Mouse (Mus musculus) midbrain, embryonic 15.5 days (tissue): ENCODE measurements around the gene Hoxb3. TPM values are rescaled to one million over a fixed set of nuclear protein-coding genes. Genes with fewer than 3 reads are reported as not detected.

Experiments used
- ATAC-seq: fragments of 200-750 bp; cut with Nextera tagmentation; replicated peaks from 2 replicates; pipeline ENCODE4 v1.8.0; 2017; ENCODE audit warnings: moderate TSS enrichment
- H3K27ac ChIP-seq: fragments of 300-500 bp; sonication (generic); 2 replicates; pipeline ENCODE4 v1.5.1; 2015; ENCODE audit warnings: mild to moderate bottlenecking, inconsistent platforms
- H3K27me3 ChIP-seq: fragments of 300-500 bp; sonication (generic); replicated peaks from 2 replicates; pipeline ENCODE4 v1.6.1; 2015; ENCODE audit warnings: inconsistent platforms
- H3K36me3 ChIP-seq: fragments of 300-500 bp; sonication (generic); replicated peaks from 2 replicates; pipeline ENCODE4 v1.6.1; 2015; ENCODE audit warnings: inconsistent platforms
- H3K4me1 ChIP-seq: fragments of 300-500 bp; sonication (generic); 2 replicates; pipeline ENCODE4 v1.6.1; 2015; ENCODE audit warnings: inconsistent platforms
- H3K4me2 ChIP-seq: fragments of 300-500 bp; sonication (generic); 2 replicates; pipeline ENCODE4 v1.6.1; 2015; ENCODE audit warnings: inconsistent platforms, mild to moderate bottlenecking, moderate library complexity
- H3K4me3 ChIP-seq: fragments of 300-500 bp; sonication (generic); 2 replicates; pipeline ENCODE4 v1.5.1; 2015; ENCODE audit warnings: mild to moderate bottlenecking, inconsistent platforms
- H3K9ac ChIP-seq: fragments of 300-500 bp; sonication (generic); 2 replicates; pipeline ENCODE4 v1.6.1; 2015; ENCODE audit warnings: mild to moderate bottlenecking, inconsistent platforms
- H3K9me3 ChIP-seq: fragments of 300-500 bp; sonication (generic); 2 replicates; pipeline ENCODE4 v1.6.1; 2016; ENCODE audit warnings: inconsistent platforms
- WGBS: fragments of 180-500 bp; shearing (Covaris S2); methylation state at CpG from one replicate; pipeline ENCODE4 v1.1.7; 2015; ENCODE audit warnings: mixed read lengths; 5-methylcytosine and 5-hydroxymethylcytosine counted together
- polyA plus RNA-seq: library from polyadenylated mRNA; unstranded; fragments of >200 nt; fragmentation: Nextera tagmentation; extraction: Ambion mirVana; gene quantifications from 2 replicates; pipeline ENCODE4 v1.2.1, GENCODE M21; 2015

The Hoxb3 gene
- polyA plus RNA-seq, 1 experiment from 2014 or later = not detected

DNA sequence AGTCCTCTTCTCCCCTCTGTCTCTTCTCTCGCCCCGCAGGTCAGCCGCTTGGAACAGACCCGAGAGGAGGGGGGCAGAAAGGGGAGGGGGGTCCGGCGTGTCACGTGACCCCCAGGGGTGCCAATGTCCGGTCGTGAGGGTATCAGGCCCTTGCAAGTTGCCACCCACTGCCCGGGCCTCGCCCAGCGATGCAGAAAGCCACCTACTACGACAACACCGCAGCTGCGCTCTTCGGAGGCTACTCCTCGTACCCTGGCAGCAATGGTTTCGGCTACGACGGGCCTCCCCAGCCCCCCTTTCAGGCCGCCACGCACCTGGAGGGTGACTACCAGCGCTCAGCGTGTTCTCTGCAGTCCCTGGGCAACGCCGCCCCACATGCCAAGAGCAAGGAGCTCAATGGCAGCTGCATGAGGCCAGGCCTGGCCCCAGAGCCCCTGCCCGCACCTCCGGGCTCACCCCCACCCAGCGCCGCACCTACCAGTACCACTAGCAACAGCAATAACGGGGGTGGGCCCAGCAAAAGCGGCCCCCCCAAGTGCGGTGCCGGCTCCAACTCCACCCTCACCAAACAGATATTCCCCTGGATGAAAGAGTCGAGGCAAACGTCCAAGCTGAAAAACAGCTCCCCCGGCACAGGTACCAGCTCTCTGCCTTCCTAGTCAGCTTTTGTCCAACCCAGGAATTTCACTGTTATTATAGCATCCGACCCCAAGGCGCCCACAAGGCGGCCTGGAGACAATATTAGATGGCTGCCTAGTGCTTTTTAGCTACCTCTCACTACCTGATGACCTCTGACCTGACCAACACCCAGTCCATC lies 21.1 kb downstream of the Hoxb3 start:
- Histone ChIP-seq H3K4me3 (no peak overlapping the region), H3K36me3 (no peaks in the 10 kb centered on the region), H3K9me3 (no peaks in the 10 kb centered on the region), H3K9ac (no peak overlapping the region), H3K27me3 (peaks cover 94% of the 10 kb centered on the region), H3K4me2 (no peak overlapping the region), H3K27ac (no peak overlapping the region), H3K4me1 (peaks cover 9% of the 10 kb centered on the region; the same call in 1 of the 2 replicates)
- no peak for ATAC-seq
- under 1% methylated on average over 37 of the region's 40 CpGs for WGBS

DNA sequence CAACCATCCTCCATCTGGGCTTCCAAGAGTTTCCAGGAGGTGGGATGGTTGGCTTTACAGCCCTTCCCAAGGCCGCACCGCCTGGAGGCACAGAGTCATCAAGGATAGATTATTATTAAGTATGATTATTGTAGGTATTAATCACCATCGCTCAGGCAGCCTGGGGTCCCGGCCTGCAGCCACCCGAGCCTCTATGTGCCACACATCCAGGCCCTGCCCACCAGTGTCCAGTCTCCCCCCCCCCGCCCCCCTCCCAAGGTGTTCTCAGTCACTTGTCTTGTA lies 21.7 kb downstream of the Hoxb3 start:
- Histone ChIP-seq H3K9me3 (no peaks in the 10 kb centered on the region), H3K27ac (no peak overlapping the region), H3K27me3 (peaks cover 94% of the 10 kb centered on the region), H3K4me2 (no peak overlapping the region), H3K4me3 (no peak overlapping the region), H3K4me1 (peaks cover 9% of the 10 kb centered on the region; the same call in 1 of the 2 replicates), H3K36me3 (no peaks in the 10 kb centered on the region), H3K9ac (no peak overlapping the region)
- WGBS = 7% methylated on average over 5 of the region's 6 CpGs
- ATAC-seq = no peak

DNA sequence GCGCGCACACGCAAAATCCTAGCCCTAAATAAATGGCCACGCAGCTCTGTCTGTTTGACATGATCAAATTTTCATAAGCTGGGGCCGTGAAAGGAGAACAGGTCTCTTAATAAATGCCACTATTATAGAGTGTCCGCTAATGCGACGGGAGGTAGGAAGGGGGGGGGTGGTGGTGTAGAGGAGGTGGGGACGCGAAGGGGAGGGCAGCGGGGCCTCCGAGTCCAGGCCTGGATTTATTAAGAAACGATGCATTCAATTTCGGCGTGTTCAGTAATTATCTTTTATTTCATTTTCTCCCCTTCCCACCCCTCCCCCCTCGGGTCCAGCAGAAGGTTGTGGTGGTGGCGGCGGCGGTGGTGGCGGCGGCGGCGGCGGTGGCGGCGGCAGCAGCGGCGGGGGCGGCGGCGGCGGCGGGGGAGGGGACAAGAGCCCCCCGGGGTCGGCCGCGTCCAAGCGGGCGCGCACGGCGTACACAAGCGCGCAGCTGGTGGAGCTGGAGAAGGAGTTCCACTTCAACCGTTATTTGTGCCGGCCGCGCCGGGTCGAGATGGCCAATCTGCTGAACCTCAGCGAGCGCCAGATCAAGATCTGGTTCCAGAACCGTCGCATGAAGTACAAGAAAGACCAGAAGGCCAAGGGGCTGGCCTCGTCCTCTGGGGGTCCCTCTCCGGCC lies 22.2 kb downstream of the Hoxb3 start:
- Histone ChIP-seq H3K9ac (no peak overlapping the region), H3K36me3 (no peaks in the 10 kb centered on the region), H3K4me3 (no peak overlapping the region), H3K27ac (no peak overlapping the region), H3K27me3 (peaks cover 94% of the 10 kb centered on the region), H3K4me1 (peaks cover 9% of the 10 kb centered on the region; the same call in 1 of the 2 replicates), H3K4me2 (peak overlapping the region; percentile 18; the same call in 1 of the 2 replicates), H3K9me3 (no peaks in the 10 kb centered on the region)
- ATAC-seq = no peak
- WGBS = under 1% methylated on average over 56 of the region's 56 CpGs

DNA sequence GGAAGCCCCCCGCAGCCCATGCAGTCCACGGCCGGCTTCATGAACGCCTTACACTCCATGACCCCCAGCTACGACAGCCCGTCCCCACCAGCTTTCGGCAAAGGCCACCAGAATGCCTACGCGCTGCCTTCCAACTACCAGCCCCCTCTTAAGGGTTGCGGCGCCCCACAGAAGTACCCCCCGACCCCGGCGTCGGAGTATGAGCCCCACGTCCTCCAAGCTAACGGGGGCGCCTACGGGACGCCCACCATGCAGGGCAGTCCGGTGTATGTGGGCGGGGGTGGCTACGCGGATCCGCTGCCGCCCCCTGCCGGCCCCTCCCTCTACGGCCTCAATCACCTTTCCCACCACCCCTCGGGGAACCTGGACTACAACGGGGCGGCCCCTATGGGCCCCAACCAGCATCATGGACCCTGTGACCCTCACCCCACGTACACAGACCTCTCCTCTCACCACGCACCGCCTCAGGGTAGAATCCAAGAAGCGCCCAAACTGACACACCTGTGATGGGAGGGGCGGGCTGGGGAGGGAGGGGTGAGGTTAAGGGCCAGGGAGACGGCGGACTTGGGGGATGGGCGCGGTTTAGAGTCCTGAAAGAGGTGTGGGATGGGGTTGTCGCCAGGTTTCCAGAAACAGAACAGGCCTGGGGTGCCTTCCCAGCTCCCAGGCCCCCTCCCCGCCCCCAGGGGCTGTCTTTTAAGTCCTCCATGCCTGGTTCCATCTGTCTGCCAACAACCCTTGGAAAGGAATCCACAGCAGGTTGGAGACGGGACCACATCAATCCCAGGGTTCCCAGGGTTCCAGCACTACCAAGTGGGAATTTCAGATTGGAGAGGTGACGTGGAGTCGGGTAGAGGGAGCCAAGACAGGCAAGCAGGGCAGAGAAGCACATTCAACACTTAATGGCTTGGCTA lies 23.0 kb downstream of the Hoxb3 start:
- no peak overlapping the region for H3K4me3 ChIP-seq
- peaks cover 6% of the 10 kb centered on the region; the same call in 1 of the 2 replicates for H3K4me1 ChIP-seq
- H3K9me3 ChIP-seq = no peaks in the 10 kb centered on the region
- H3K4me2 ChIP-seq = no peak overlapping the region
- H3K27ac ChIP-seq = no peak overlapping the region
- no peaks in the 10 kb centered on the region for H3K36me3 ChIP-seq
- WGBS = 1% methylated on average over 40 of the region's 45 CpGs
- ATAC-seq = no peak
- H3K9ac ChIP-seq = no peak overlapping the region
- H3K27me3 ChIP-seq = peaks cover 95% of the 10 kb centered on the region

DNA sequence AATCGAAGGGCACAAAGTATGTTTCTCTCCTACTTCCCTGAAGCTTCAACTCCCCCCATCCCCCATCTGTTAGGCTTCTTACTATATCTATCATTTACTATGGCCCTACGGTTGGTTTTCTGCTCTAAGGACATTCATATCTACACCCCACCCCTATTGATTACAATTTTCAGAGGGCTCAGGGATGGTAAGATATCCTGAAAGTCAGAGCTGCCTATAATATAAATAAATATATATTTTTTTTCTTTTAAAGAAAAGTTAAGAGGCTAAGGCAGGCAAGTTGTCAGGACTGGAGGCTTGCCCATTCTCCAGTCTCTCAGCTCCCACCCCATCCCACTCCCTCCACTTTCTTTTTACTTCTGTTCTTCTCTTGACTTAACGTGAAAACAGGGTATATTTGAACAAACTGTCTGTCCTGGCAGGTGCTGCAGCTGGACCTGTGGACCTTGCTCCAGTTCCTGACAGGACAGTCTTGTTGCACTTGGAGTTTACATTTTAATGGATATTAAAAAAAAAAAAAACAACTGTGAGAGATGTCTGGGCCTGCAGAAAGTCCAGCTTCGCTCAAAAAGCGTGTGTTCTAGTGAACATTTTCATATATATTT lies 23.9 kb downstream of the Hoxb3 start:
- ATAC-seq = no peak
- no peak overlapping the region for H3K9ac ChIP-seq
- H3K27me3 ChIP-seq = peaks cover 96% of the 10 kb centered on the region
- no peak overlapping the region for H3K4me2 ChIP-seq
- H3K4me1 ChIP-seq = peaks cover 6% of the 10 kb centered on the region; the same call in 1 of the 2 replicates
- H3K36me3 ChIP-seq = no peaks in the 10 kb centered on the region
- H3K9me3 ChIP-seq = no peaks in the 10 kb centered on the region
- H3K4me3 ChIP-seq = no peak overlapping the region
- H3K27ac ChIP-seq = no peak overlapping the region
- WGBS = 10% methylated on average over 5 of the region's 5 CpGs

DNA sequence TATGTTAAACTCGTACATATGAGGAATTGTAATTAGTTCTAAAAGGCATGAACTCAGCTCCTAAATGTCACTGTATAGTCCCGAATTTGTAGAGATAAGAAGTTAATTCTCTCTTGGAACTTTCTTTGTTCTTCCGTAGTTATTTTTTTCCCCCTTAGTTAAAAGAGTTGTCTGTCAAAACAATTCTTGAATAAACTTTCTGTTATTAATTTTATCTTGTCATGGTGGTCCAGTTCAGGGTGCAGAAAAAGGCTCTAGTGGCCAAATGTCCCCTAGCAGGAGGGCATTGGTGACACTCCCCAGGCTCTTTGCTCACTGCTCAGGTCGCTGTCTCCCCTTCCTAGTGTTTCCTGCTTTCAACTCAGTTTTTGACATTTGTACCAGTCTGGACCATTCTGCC lies 24.6 kb downstream of the Hoxb3 start:
- no peak overlapping the region for H3K27ac ChIP-seq
- no peak overlapping the region for H3K9ac ChIP-seq
- peaks cover 6% of the 10 kb centered on the region; the same call in 1 of the 2 replicates for H3K4me1 ChIP-seq
- no peaks in the 10 kb centered on the region for H3K36me3 ChIP-seq
- ATAC-seq = no peak
- H3K4me2 ChIP-seq = no peak overlapping the region
- 6% methylated on average over 4 of the region's 4 CpGs for WGBS
- peaks cover 95% of the 10 kb centered on the region for H3K27me3 ChIP-seq
- no peak overlapping the region for H3K4me3 ChIP-seq
- H3K9me3 ChIP-seq = no peaks in the 10 kb centered on the region

DNA sequence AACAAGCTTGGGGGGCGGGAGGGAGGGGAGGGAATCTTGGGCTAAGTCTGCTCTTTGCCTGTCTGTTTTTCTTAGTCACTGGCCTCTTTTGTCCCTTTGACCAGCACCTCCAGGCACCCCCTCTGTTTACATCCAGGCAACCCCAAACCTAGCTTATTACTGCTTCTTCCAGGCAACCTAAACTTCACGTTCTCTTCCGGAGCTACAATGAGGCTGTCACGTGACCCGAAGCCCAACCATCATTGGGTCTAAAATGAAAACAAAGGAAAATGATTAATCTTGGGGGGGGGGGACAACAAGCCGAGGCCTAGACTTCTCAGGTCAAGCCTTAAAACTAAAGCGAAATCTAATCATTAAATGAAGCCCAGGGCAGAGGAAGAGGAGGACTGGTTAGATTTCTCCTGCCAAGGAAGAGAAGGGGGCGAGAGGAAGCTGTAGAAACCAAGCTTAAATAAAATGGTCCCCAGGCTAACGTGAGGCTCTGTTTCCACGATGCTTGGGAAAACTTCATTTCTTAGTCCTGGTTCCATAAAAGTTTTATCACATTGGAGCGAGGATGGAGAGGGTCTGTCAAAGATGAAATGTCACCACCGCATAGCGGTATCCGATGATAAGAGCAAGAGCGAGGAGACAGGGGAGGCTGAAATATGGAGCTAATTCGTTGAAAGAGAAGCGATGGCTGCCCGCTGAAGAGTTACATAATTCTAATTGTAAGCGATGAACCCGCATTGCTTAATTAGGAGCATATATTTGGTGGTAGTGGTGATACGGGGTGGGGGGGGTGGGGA lies 25.2 kb downstream of the Hoxb3 start:
- peaks cover 95% of the 10 kb centered on the region for H3K27me3 ChIP-seq
- H3K4me3 ChIP-seq = no peak overlapping the region
- no peak overlapping the region for H3K27ac ChIP-seq
- no peak overlapping the region for H3K4me2 ChIP-seq
- H3K9ac ChIP-seq = no peak overlapping the region
- ATAC-seq = no peak
- H3K9me3 ChIP-seq = no peaks in the 10 kb centered on the region
- H3K36me3 ChIP-seq = no peaks in the 10 kb centered on the region
- 3% methylated on average over 21 of the region's 21 CpGs for WGBS
- peaks cover 6% of the 10 kb centered on the region; the same call in 1 of the 2 replicates for H3K4me1 ChIP-seq

DNA sequence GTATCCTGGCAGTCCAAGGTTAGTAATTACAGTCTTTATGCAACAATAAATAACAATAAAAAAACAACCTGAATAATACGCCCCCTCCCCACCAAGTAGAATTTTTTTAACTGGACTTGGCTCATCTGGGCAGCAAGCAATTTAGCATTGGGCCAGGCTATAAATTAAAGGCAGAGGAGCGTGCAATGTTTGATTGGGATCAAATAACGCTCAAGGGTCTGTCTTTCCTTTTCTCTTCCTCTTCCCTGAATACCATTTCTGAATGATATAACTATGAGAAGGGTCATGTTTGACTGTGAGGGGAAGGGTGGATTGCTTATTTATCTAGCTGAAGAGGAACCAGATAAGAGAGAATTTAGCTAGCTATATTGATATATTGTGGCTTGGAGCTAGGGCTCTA lies 25.9 kb downstream of the Hoxb3 start:
- Histone ChIP-seq H3K4me1 (peaks cover 6% of the 10 kb centered on the region; the same call in 1 of the 2 replicates), H3K36me3 (no peaks in the 10 kb centered on the region), H3K4me3 (no peak overlapping the region), H3K4me2 (no peak overlapping the region), H3K27ac (no peak overlapping the region), H3K9me3 (no peaks in the 10 kb centered on the region), H3K9ac (no peak overlapping the region), H3K27me3 (peaks cover 92% of the 10 kb centered on the region)
- ATAC-seq = no peak
- WGBS = 20% methylated on average over 3 of the region's 3 CpGs

DNA sequence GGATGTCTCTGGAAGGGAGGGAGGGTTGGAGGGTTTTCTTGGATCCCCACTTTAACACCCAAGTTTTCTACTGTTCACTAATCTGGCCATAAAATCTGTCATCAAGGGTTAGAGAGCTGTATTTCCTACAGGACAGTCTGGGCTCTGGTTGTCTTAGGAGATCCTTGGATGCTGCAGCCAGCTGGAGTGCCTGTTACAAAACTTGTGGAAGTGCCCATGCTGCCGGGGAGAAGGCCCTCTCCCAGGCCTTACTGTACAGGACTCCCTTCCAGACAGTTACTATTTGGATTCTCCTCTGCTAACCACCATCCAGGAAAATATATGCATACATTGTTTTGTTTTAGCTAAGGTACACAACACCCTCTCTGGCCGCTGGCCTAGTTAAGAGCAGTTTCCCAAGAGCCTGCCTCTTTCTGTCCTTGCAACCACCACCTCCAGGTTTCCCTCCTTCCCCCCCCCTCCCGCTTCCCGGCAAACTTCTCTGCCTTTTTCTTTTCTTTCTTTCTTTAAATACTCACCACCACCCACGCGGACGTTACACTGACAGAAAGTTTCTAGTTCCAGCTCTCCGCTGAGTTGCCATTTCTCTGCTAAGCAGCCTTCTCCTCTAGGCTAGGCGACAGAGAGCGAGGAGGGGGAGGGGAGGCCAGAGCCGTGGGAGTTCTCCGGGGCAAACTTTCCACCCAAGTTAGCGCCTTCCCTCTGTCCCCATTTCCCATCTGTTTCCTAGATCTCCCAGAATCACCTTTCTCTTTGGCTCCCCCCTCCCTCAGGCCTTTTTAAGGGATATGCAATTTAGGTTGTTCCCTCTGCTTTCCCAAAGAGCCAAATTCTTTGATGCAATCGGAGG lies 26.6 kb downstream of the Hoxb3 start:
- Histone ChIP-seq H3K9me3 (no peaks in the 10 kb centered on the region), H3K4me2 (no peak overlapping the region), H3K9ac (no peak overlapping the region), H3K36me3 (no peaks in the 10 kb centered on the region), H3K27ac (no peak overlapping the region), H3K4me3 (no peak overlapping the region), H3K27me3 (peaks cover 91% of the 10 kb centered on the region), H3K4me1 (peaks cover 9% of the 10 kb centered on the region)
- WGBS = under 1% methylated on average over 14 of the region's 14 CpGs
- no peak for ATAC-seq

DNA sequence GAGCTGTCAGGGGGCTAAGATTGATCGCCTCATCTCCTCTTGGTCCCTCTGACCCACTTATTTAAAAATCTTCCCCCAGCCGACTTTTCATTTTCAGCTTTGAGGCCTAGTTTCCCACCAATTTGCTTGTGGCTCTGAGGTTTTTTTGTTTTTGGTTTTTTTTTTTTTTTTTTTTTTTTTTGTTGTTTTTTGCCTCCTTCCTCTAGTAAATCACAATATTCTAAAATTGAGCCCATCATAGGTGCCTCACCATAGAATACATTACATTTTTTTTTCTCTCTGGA lies 27.2 kb downstream of the Hoxb3 start, which contains the start of gene Hoxb2:
Gene Hoxb2, plus strand, starts transcription at position 185 of the 284 bp plus-strand sequence.
- Histone ChIP-seq H3K4me3 (no peak within 1 kb of the TSS), H3K9me3 (no peaks in the 10 kb centered on the region), H3K9ac (no peak within 1 kb of the TSS), H3K27ac (no peak within 1 kb of the TSS), H3K27me3 (peaks cover 91% of the 10 kb centered on the region), H3K36me3 (no peaks in the 10 kb centered on the region), H3K4me2 (no peak within 1 kb of the TSS), H3K4me1 (peaks cover 9% of the 10 kb centered on the region)
- ATAC-seq = no peak
- WGBS = 4% methylated on average over 2 of the region's 2 CpGs

DNA sequence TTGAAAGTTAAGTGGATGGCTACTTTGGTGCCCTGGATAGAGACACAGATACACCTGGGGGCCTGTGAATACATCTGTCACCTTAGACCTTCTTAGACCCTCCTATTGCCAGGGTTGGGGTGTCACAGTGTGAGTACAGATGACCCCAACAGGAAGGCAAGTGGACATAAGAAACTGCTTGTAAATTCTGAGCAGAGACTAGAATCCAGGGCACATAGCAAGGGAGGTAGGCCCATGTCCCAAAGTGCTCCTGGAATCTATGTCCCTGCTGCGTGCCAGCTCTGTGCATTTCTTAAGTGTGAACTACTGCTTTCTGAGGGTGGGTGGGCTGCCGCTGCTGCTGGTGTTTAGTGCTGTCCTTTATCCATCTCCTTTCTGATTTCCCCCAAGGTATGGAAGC lies 27.7 kb downstream of the Hoxb3 start:
- Histone ChIP-seq H3K4me1 (peaks cover 4% of the 10 kb centered on the region), H3K4me3 (no peak overlapping the region), H3K27ac (no peak overlapping the region), H3K27me3 (peaks cover 89% of the 10 kb centered on the region), H3K36me3 (no peaks in the 10 kb centered on the region), H3K4me2 (no peak overlapping the region), H3K9ac (no peak overlapping the region), H3K9me3 (no peaks in the 10 kb centered on the region)
- 9% methylated on average over 2 of the region's 2 CpGs for WGBS
- ATAC-seq = no peak
